Mouse (Mus musculus) heart, adult 18-20 months (tissue): Measurements from ENCODE around the gene Ctrl. TPM values are rescaled to one million over a fixed set of nuclear protein-coding genes. Genes with fewer than 3 reads are reported as not detected.
"Not testable (repeated sequence)": the region's sequence is repeated elsewhere in the genome, so short reads cannot be mapped to it uniquely, and the experiment has no call there.

Experiments used
- DNase-seq, 2 experiments: peaks; one replicate each; pipeline ENCODE4 v3.0.0; 2021 to 2022; ENCODE audit warnings: mixed read lengths in 1 of 2
- long read RNA-seq, 2 experiments: library from polyadenylated mRNA; stranded (forward); transcript quantifications; one replicate each; pipeline ENCODE4 v2.0.0; 2021
- total RNA-seq, 2 experiments: library from RNA; stranded (reverse); gene quantifications; 2 replicates each; pipeline ENCODE4 v1.2.3; 2021

Gene Ctrl
- not detected for total RNA-seq
- long read RNA-seq, experiment 1 = 0 reads
- long read RNA-seq, experiment 2 = 0 reads

- no peak for DNase-seq
Observed at GRCm38 (mm10) chr8:105933762-105934161, at the start of gene Ctrl. Gene Ctrl (minus strand): TSS chr8:105933862.

GRCm38 (mm10) chr8:105983406-105983805, 49.7 kb upstream of the Ctrl start:
- DNase-seq = not testable (repeated sequence)

- no peak for DNase-seq
Observed at GRCm38 (mm10) chr8:105981146-105981545, 47.5 kb upstream of the Ctrl start.

GRCm38 (mm10) chr8:105979325-105979724, 45.7 kb upstream of the Ctrl start, which contains the start of gene Dpep3:
Gene Dpep3 (minus strand): TSS chr8:105979429.
- DNase-seq = no peak

GRCm38 (mm10) chr8:105975363-105975762, 41.7 kb upstream of the Ctrl start:
- DNase-seq = no peak

- no peak for DNase-seq
Observed at GRCm38 (mm10) chr8:105971019-105971720, 37.5 kb upstream of the Ctrl start.

- no peak for DNase-seq
Observed at GRCm38 (mm10) chr8:105969367-105969766, 35.7 kb upstream of the Ctrl start.

- peak; percentile 34 to 61 for DNase-seq
Observed at GRCm38 (mm10) chr8:105966692-105967311, 33.1 kb upstream of the Ctrl start.

GRCm38 (mm10) chr8:105965905-105966341, 32.3 kb upstream of the Ctrl start, which contains the start of gene Slc12a4:
Gene Slc12a4 (minus strand): TSS chr8:105966097.
- DNase-seq = peak; percentile 89 to 90

- DNase-seq = peak; percentile 68 to 81
Observed at GRCm38 (mm10) chr8:105965266-105965904, 31.7 kb upstream of the Ctrl start.

- peak in 1 of 2 experiments; percentile 32 for DNase-seq
Observed at GRCm38 (mm10) chr8:105964506-105965265, 31.0 kb upstream of the Ctrl start.

GRCm38 (mm10) chr8:105961536-105961935, 27.9 kb upstream of the Ctrl start:
- DNase-seq = peak in 1 of 2 experiments; percentile 2

GRCm38 (mm10) chr8:105961101-105961500, 27.4 kb upstream of the Ctrl start:
- DNase-seq = no peak

GRCm38 (mm10) chr8:105959350-105959749, 25.7 kb upstream of the Ctrl start:
- DNase-seq = peak; percentile 58 to 64

GRCm38 (mm10) chr8:105957813-105958212, 24.2 kb upstream of the Ctrl start:
- peak; percentile 60 to 78 for DNase-seq

- peak; percentile 45 to 54 for DNase-seq
Observed at GRCm38 (mm10) chr8:105956556-105956955, 22.9 kb upstream of the Ctrl start.

GRCm38 (mm10) chr8:105951057-105951659, 17.5 kb upstream of the Ctrl start:
- DNase-seq = peak; percentile 58 to 65

GRCm38 (mm10) chr8:105949350-105949749, 15.7 kb upstream of the Ctrl start:
- peak; percentile 42 to 62 for DNase-seq

GRCm38 (mm10) chr8:105943321-105943739, 9.7 kb upstream of the Ctrl start, which contains the start of gene Lcat:
Gene Lcat (minus strand): TSS chr8:105943382.
- DNase-seq = peak in 1 of 2 experiments; percentile 41

- no peak for DNase-seq
Observed at GRCm38 (mm10) chr8:105942542-105942941, 8.9 kb upstream of the Ctrl start.

- no peak for DNase-seq
Observed at GRCm38 (mm10) chr8:105942026-105942425, 8.4 kb upstream of the Ctrl start.

GRCm38 (mm10) chr8:105938306-105938669, 4.6 kb upstream of the Ctrl start, which contains the start of gene Psmb10:
Gene Psmb10 (minus strand): TSS chr8:105938444.
- peak in 1 of 2 experiments; percentile 41 for DNase-seq
